Mouse (Mus musculus): ENCODE data around the gene Ccdc171.

DNA sequence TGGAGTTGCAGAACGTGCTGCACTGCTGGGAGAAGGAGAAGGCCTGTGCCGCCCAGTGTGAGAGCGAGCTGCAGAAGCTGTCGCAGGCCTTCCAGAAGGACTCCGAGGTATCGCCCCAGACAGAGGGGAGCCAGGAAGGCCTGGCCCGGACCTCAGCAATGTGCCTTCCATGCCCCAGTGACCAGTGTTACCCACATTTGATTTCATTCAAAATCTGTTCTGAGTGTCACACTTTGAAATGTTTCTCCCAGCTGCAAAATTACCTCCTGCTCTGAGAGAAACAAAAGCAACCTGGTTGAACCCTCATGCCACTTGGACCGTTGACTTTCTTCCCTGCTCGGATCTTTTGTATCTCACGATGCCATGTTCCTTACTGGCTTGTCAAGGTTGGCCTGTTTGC lies 133.1 kb downstream of the Ccdc171 start:
- no peak for TF ChIP-seq CTCF (IDR thresholded peaks at IDR 0.05; ENCODE audit: low read depth)
- TF ChIP-seq EP300 (optimal IDR thresholded peaks at IDR 0.05) = no peak
